ENCODE assay signal across 17 mouse cellular contexts in genomic region chr1:24673231-24673630, GRCm38 (mm10). TPM values are rescaled to one million over a fixed set of nuclear protein-coding genes. Genes with fewer than 3 reads are reported as not detected.
DNase-seq lines count a peak whose midpoint lies in the region.
"Had no signal": no experiment of that assay in that cellular context is flagged by ENCODE, and none has a peak within 500 bp of the region (broad histone marks: within the 10 kb centered on the region; RNA-seq: fewer than 3 reads in every experiment).

No protein-coding gene starts in this region.

- peak; percentile 39 for DNase-seq in heart, adult 11 months
- no peak for DNase-seq in heart, postnatal 4 days
- DNase-seq in right cerebral cortex, adult 18-20 months, result peak; percentile 20
- no peak for DNase-seq in right cerebral cortex, postnatal 25 days
- peak; percentile 73 for DNase-seq in brain, adult 2 months (ENCODE audit: low read depth, low spot score)
- DNase-seq in thymus, postnatal 36 days, result no peak
- no peak for DNase-seq in testis, postnatal 10 days (ENCODE audit: low spot score)
- DNase-seq: adrenal gland, adult 8-10 months; adrenal gland, postnatal 14 days; adrenal gland, postnatal 36 days; cerebellum, adult 11 months; cerebellum, adult 18-20 months; cerebellum, adult 8-10 months; cerebellum, adult 9-11 months; cerebellum, postnatal 14 days; cerebellum, postnatal 36 days; forebrain, postnatal 0 days had no signal

RNA-seq across cellular contexts. Expression of gene Lmbrd1, which starts 5.2 kb away (rescaled TPM):
- 10 to 100 TPM; 28.8 TPM for total RNA-seq in heart, postnatal 4 days (2021)

Comparison
In these comparisons a context has a peak if more than half of its experiments do, and no peak if none do; other contexts are left out.
1. DNase-seq: peak in heart, adult 11 months (single experiment), right cerebral cortex, adult 18-20 months (single experiment) and brain, adult 2 months (single experiment); none in heart, postnatal 4 days (single experiment), right cerebral cortex, postnatal 25 days (single experiment), thymus, postnatal 36 days (0 of 2) and testis, postnatal 10 days (single experiment).